Mouse (Mus musculus) stomach, embryonic 16.5 days (tissue): Measurements from ENCODE around the gene Smim24. TPM values are rescaled to one million over a fixed set of nuclear protein-coding genes. Genes with fewer than 3 reads are reported as not detected.

Experiments
- ATAC-seq: fragments of 200-750 bp; cut with Nextera tagmentation; 2 replicates; pipeline ENCODE4 v1.8.0; 2017; ENCODE audit warnings: moderate number of reproducible peaks, moderate TSS enrichment; ENCODE audit not compliant: insufficient read depth, low FRiP score
- H3K27ac ChIP-seq: fragments of 300-500 bp; sonication (generic); 2 replicates; pipeline ENCODE4 v1.5.1; 2014; ENCODE audit warnings: low read length
- H3K27me3 ChIP-seq: fragments of 300-500 bp; sonication (generic); 2 replicates; pipeline ENCODE4 v1.6.1; 2014; ENCODE audit warnings: low read length, control low read depth, mixed read lengths; ENCODE audit not compliant: control insufficient read depth, insufficient read depth
- H3K36me3 ChIP-seq: fragments of 300-500 bp; sonication (generic); 2 replicates; pipeline ENCODE4 v1.6.1; 2014; ENCODE audit warnings: low read length; ENCODE audit not compliant: control insufficient read depth, insufficient read depth
- H3K4me1 ChIP-seq: fragments of 300-500 bp; sonication (generic); 2 replicates; pipeline ENCODE4 v1.6.1; 2014; ENCODE audit warnings: low read length, control low read depth, mixed read lengths; ENCODE audit not compliant: control insufficient read depth, insufficient read depth
- H3K4me2 ChIP-seq: fragments of 300-500 bp; sonication (generic); 2 replicates; pipeline ENCODE4 v1.6.1; 2014; ENCODE audit warnings: low read depth, low read length, mixed read lengths
- H3K4me3 ChIP-seq: fragments of 300-500 bp; sonication (generic); replicated peaks from 2 replicates; pipeline ENCODE4 v1.5.1; 2014; ENCODE audit warnings: mild to moderate bottlenecking, low read length
- H3K9ac ChIP-seq: fragments of 300-500 bp; sonication (generic); 2 replicates; pipeline ENCODE4 v1.6.1; 2014; ENCODE audit warnings: low read length
- H3K9me3 ChIP-seq: fragments of 300-500 bp; sonication (generic); replicated peaks from 2 replicates; pipeline ENCODE4 v1.6.1; 2016; ENCODE audit warnings: low read length, control low read depth; ENCODE audit not compliant: control insufficient read depth
- WGBS: fragments of 180-500 bp; shearing (Covaris S2); extraction: QIAGEN DNeasy Blood & Tissue Kit; methylation state at CpG from one replicate; pipeline ENCODE4 v1.1.7; 2014; 5-methylcytosine and 5-hydroxymethylcytosine counted together
- polyA plus RNA-seq: library from polyadenylated mRNA; unstranded; fragments of >200 nt; fragmentation: Nextera tagmentation; extraction: Ambion mirVana; gene quantifications from 2 replicates; pipeline ENCODE4 v1.2.1, GENCODE M21; 2015

Gene Smim24
- polyA plus RNA-seq, 1 experiment from 2014 or later: 61.8 TPM

DNA sequence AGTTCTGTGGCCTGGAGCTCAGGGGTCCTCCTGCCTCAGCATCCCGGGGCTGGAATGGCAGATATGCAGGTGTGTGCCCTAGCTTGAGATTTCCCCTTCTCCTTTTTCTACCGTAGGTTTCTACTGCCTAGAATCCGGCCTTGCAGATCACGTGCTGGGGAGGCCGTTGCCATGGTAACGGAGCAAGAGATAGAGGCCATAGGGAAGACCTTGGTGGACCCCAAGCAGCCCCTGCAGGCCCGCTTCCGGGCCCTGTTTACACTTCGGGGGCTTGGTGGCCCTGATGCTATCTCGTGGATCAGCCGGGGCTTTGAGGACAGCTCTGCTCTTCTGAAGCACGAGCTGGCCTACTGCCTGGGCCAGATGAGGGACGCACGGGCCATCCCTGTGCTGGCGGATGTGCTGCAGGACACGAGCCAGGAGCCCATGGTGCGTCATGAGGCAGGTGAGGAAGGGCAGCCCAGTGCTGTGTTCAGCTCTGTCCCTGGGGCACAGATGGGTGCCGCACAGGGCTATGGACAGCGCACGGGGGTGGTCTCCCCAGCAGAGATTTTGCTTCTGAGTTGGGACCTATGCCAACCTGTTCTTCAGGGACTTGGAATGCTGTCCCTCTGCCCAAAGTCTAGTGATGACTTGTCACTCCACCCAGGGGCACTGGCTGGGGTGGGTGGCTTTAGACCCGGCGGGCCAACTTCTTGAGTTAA is 7.1 kb upstream of the Smim24 start:
- H3K9me3 ChIP-seq: no peaks in the 10 kb centered on the region
- H3K4me2 ChIP-seq: peak overlapping the region; percentile 93
- peak overlapping the region; percentile 90; the same call in 1 of the 2 replicates for H3K9ac ChIP-seq
- H3K27me3 ChIP-seq: no peaks in the 10 kb centered on the region
- ATAC-seq: no peak
- H3K36me3 ChIP-seq: peaks cover 6% of the 10 kb centered on the region; the same call in 1 of the 2 replicates
- H3K4me3 ChIP-seq: peak overlapping the region; percentile 96
- peaks cover 19% of the 10 kb centered on the region for H3K4me1 ChIP-seq
- no peak overlapping the region for H3K27ac ChIP-seq
- 66% methylated on average over 22 of the region's 22 CpGs for WGBS

DNA sequence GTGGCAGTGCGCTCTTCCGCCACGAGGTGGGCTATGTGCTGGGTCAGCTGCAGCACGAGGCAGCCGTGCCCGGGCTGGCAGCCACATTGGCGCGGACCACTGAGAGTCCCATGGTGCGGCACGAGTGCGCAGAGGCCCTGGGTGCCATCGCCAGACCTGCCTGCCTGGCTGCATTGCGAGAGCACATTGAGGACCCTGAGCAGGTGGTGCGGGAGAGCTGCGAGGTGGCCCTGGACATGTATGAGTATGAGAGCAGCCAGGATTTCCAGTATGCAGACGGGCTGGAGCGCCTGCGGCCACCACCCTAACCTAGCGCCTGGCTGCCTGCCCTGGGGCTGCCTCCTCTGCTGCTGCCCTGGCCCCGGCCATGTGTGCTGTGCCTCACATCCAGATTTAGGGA is 5.1 kb upstream of the Smim24 start:
- ATAC-seq: no peak
- no peaks in the 10 kb centered on the region for H3K9me3 ChIP-seq
- H3K9ac ChIP-seq: no peak overlapping the region
- H3K4me1 ChIP-seq: peaks cover 19% of the 10 kb centered on the region
- 95% methylated on average over 20 of the region's 20 CpGs for WGBS
- H3K27ac ChIP-seq: no peak overlapping the region
- H3K4me3 ChIP-seq: no peak overlapping the region
- H3K27me3 ChIP-seq: no peaks in the 10 kb centered on the region
- peaks cover 6% of the 10 kb centered on the region; the same call in 1 of the 2 replicates for H3K36me3 ChIP-seq
- no peak overlapping the region for H3K4me2 ChIP-seq

DNA sequence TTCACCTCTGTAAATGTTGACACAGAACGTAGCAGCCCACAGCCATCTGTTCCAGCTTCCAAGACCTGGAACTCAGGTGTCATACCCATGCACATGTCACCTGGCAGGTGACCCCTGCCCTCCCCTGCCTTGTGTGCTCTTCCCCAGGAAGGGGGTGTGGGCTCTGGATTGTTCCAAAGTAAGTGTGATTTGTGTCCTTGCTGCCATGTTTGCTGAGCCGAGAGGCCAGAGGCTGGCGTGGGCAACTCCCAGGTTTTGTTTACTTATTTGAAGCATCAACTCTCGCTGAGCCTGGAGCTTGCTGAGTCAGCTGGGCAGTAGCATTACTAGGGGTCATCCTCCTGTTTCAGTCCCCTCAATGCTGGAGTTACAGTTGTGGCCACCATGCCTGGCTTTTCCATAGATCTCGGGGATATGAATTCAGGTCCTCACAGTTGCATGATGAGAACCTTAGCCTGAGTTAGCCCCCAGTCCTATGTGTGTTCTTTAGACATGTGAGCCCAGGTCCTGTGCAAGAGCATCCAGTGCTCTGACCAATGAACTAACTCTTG is 4.3 kb upstream of the Smim24 start, which contains the start of gene Gm48552:
Gm48552 (plus strand) TSS at position 501 of the 551 bp plus-strand sequence.
- H3K4me3 ChIP-seq: no peak within 1 kb of the TSS
- WGBS: 50% methylated on average over 5 of the region's 5 CpGs
- no peak within 1 kb of the TSS for H3K4me2 ChIP-seq
- H3K36me3 ChIP-seq: peaks cover 6% of the 10 kb centered on the region; the same call in 1 of the 2 replicates
- H3K27ac ChIP-seq: peak within 1 kb of the TSS; percentile 43; the same call in 1 of the 2 replicates
- H3K9ac ChIP-seq: peak within 1 kb of the TSS; percentile 31; the same call in 1 of the 2 replicates
- H3K4me1 ChIP-seq: peaks cover 28% of the 10 kb centered on the region
- H3K27me3 ChIP-seq: no peaks in the 10 kb centered on the region
- ATAC-seq: no peak
- no peaks in the 10 kb centered on the region for H3K9me3 ChIP-seq

DNA sequence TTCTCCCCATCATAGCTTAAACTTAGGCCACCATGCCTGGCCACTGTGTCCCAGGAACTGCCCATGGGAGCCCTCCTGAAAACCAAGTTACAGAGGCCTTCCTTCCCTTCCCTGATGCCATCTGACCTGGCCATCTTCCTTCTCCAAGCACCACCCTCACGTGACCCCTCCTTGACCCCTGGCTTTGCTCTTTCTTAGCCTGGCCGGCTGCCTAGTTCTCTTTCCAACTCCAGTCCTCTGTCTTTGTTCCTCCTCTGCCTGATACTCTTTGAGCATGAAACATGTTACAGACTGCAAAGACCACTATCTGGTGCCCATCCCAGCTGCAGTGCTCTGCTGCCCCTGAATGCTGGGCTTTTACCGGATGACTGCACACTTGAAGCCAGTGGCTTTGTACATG is 3.5 kb upstream of the Smim24 start:
- Histone ChIP-seq H3K4me2 (no peak overlapping the region), H3K9me3 (no peaks in the 10 kb centered on the region), H3K4me3 (no peak overlapping the region), H3K27ac (peak overlapping the region; percentile 43; the same call in 1 of the 2 replicates), H3K4me1 (peaks cover 33% of the 10 kb centered on the region), H3K27me3 (no peaks in the 10 kb centered on the region), H3K36me3 (peaks cover 6% of the 10 kb centered on the region; the same call in 1 of the 2 replicates), H3K9ac (peak overlapping the region; percentile 31; the same call in 1 of the 2 replicates)
- 46% methylated on average over 3 of the region's 3 CpGs for WGBS
- ATAC-seq: no peak

DNA sequence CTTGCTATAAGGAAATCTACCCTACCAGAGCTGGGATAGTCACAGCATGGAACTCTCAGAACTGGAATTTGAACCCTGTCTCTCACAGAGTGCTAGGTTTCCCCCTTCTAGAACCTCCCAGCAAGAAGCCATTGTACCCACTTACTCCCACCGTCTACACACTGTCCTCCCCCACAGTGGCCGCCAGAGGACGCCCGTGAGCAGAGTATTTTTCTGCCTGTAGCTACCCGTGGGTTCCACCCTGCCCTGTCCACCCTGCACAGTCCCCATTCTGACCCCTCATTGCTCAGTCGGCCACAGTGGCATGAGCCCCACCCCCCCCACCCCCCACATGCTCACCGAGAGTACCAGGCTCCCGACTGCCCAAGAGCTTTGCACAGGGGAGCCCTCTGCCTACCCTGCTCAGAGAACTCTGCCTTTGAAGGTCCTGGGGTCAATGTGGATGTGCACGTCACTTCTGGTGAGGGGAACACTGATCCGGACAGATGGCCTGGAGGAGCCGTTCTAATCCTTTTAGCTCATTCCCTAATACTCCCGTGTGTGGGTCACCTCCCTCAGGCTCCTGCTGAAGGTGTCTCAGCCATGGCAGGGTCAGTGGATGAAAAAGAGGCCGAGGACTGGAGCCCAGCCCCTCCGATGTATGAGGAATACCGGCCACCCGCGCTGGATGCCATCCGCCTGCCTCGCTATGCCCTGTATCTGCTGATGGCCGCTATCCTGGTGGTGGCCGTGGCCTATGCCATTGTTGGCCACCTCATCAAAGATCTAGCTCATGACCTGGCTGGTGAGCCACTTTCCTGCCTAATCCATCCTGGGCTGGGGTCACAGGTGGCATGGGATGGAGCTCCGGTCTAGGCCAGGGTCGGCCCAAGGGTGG is 2.8 kb upstream of the Smim24 start:
- Histone ChIP-seq H3K4me3 (no peak overlapping the region), H3K36me3 (peaks cover 6% of the 10 kb centered on the region; the same call in 1 of the 2 replicates), H3K4me1 (peaks cover 30% of the 10 kb centered on the region), H3K27me3 (no peaks in the 10 kb centered on the region), H3K27ac (peak overlapping the region; percentile 43; the same call in 1 of the 2 replicates), H3K9me3 (no peaks in the 10 kb centered on the region), H3K4me2 (no peak overlapping the region), H3K9ac (peak overlapping the region; percentile 31; the same call in 1 of the 2 replicates)
- ATAC-seq: peak; percentile 47; the same call in 1 of the 2 replicates
- 58% methylated on average over 23 of the region's 23 CpGs for WGBS

DNA sequence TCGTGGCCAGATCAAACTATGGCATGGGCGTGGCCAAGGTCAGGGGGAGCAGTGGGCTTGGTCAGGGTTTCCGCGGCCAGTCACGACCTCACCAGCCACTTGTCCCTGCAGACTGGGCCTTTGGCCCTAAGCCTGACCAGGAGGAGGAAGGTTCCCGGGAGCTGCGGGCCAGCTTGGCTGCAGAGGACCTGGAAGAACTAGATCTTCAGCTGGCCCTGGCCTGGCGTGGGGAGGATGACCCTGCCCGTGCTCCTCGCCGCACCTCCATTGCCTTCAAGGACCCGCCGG is 2.2 kb upstream of the Smim24 start:
- Histone ChIP-seq H3K36me3 (peaks cover 6% of the 10 kb centered on the region; the same call in 1 of the 2 replicates), H3K9ac (no peak overlapping the region), H3K27me3 (no peaks in the 10 kb centered on the region), H3K27ac (no peak overlapping the region), H3K4me3 (no peak overlapping the region), H3K9me3 (no peaks in the 10 kb centered on the region), H3K4me2 (no peak overlapping the region), H3K4me1 (peaks cover 24% of the 10 kb centered on the region)
- no peak for ATAC-seq
- 89% methylated on average over 13 of the region's 13 CpGs for WGBS

DNA sequence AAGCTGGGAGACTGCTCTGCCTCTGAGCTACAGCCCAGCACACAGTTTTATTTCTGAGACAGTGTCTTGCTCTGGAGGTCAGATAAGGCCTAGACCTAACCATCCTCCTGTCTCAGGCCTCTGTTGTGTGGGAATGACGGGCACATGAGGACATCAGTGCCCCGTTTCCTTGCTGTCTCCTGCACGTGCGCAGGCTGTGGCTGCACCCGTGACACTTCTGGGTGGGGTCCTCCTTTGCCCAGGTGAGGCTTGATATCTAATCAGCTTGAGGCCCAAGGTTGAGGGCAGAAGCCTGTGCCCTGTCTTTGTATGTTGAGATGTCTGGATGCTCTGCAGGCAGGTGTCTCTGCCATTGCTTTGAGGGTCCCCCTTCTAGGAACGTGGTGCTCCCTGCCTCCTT is 581 bp upstream of the Smim24 start:
- H3K4me1 ChIP-seq: peaks cover 22% of the 10 kb centered on the region
- peaks cover 6% of the 10 kb centered on the region; the same call in 1 of the 2 replicates for H3K36me3 ChIP-seq
- H3K4me2 ChIP-seq: peak overlapping the region; percentile 71; the same call in 1 of the 2 replicates
- H3K27me3 ChIP-seq: no peaks in the 10 kb centered on the region
- 66% methylated on average over 6 of the region's 6 CpGs for WGBS
- H3K4me3 ChIP-seq: no peak overlapping the region
- H3K9ac ChIP-seq: peak overlapping the region; percentile 77; the same call in 1 of the 2 replicates
- 0 out of 2 replicates have a peak, but pooled peaks have one; percentile 18 for ATAC-seq
- H3K9me3 ChIP-seq: no peaks in the 10 kb centered on the region
- H3K27ac ChIP-seq: peak overlapping the region; percentile 71; the same call in 1 of the 2 replicates

DNA sequence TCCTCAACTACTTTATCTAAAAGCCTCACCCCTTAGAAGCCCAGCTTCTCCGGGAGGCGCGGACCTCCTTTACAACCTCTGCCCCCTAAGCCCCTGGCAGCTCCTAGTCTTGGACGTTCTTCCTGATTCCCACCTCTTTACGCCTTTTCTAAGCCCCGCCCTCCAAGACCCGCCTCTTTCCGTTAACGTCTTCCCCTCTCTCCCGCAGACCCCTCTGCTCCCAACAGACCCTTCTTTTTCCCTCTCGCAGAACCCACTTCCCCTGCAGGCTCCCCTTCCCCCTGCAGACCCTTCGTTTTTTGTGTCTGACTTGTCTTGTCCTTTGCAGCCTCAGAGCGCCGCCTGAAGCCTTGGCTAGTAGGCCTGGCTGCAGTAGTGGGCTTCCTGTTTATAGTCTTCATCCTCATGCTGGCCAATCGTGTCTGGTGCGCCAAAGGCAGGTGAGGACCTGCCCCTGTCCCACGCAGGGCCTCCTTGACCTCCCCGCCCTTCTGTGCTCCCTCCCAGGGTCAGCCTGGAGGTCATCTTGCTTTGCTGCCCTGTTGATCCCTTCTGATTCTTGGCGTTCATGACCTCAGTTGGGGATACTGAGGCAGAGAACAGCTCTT is 709 bp downstream of the Smim24 start:
- H3K27me3 ChIP-seq: no peaks in the 10 kb centered on the region
- peak overlapping the region; percentile 71 for H3K4me2 ChIP-seq
- peak overlapping the region; percentile 71 for H3K27ac ChIP-seq
- no peak for ATAC-seq
- no peaks in the 10 kb centered on the region for H3K36me3 ChIP-seq
- H3K4me3 ChIP-seq: peak overlapping the region; percentile 47
- 5% methylated on average over 19 of the region's 19 CpGs for WGBS
- peak overlapping the region; percentile 77 for H3K9ac ChIP-seq
- peaks cover 22% of the 10 kb centered on the region for H3K4me1 ChIP-seq
- no peaks in the 10 kb centered on the region for H3K9me3 ChIP-seq
